Mouse (Mus musculus) hindbrain, embryonic 14.5 days (tissue): ENCODE data around the gene Gria2. TPM values are rescaled to one million over a fixed set of nuclear protein-coding genes. Genes with fewer than 3 reads are reported as not detected.

Experiments used
- ATAC-seq: fragments of 200-750 bp; cut with Nextera tagmentation; 2 replicates; pipeline ENCODE4 v1.8.0; 2017; ENCODE audit warnings: moderate number of reproducible peaks, mild to moderate bottlenecking, moderate TSS enrichment, moderate library complexity; ENCODE audit not compliant: low FRiP score
- DNase-seq: peaks from one replicate; pipeline ENCODE4 v3.0.0-alpha.2; 2015; ENCODE audit warnings: low spot score
- H3K27ac ChIP-seq: fragments of 300-500 bp; sonication (generic); 2 replicates; pipeline ENCODE4 v1.5.1; 2014; ENCODE audit warnings: mild to moderate bottlenecking, moderate library complexity
- H3K27me3 ChIP-seq: fragments of 300-500 bp; sonication (generic); 2 replicates; pipeline ENCODE4 v1.6.1; 2014; ENCODE audit warnings: mild to moderate bottlenecking, low read length, mixed read lengths; ENCODE audit not compliant: control insufficient read depth, insufficient read depth
- H3K36me3 ChIP-seq: fragments of 300-500 bp; sonication (generic); replicated peaks from 2 replicates; pipeline ENCODE4 v1.6.1; 2014; ENCODE audit not compliant: control insufficient read depth, insufficient read depth
- H3K4me1 ChIP-seq: fragments of 300-500 bp; sonication (generic); replicated peaks from 2 replicates; pipeline ENCODE4 v1.6.1; 2014; ENCODE audit warnings: antibody characterized with exemption, low read length, mixed read lengths; ENCODE audit not compliant: control insufficient read depth, insufficient read depth
- H3K4me2 ChIP-seq: fragments of 300-500 bp; sonication (generic); replicated peaks from 2 replicates; pipeline ENCODE4 v1.6.1; 2014; ENCODE audit warnings: mild to moderate bottlenecking, moderate library complexity
- H3K4me3 ChIP-seq: fragments of 300-500 bp; sonication (generic); replicated peaks from 2 replicates; pipeline ENCODE4 v1.5.1; 2014; ENCODE audit warnings: mild to moderate bottlenecking, low read length
- H3K9ac ChIP-seq: fragments of 300-500 bp; sonication (generic); 2 replicates; pipeline ENCODE4 v1.6.1; 2014
- H3K9me3 ChIP-seq: fragments of 300-500 bp; sonication (generic); 2 replicates; pipeline ENCODE4 v1.6.1; 2016; ENCODE audit warnings: low read length; ENCODE audit not compliant: control insufficient read depth
- WGBS: fragments of 180-500 bp; shearing (Covaris S2); extraction: QIAGEN DNeasy Blood & Tissue Kit; methylation state at CpG from one replicate; pipeline ENCODE4 v1.1.7; 2014; 5-methylcytosine and 5-hydroxymethylcytosine counted together
- polyA plus RNA-seq: library from polyadenylated mRNA; unstranded; fragments of >200 nt; fragmentation: Nextera tagmentation; extraction: Ambion mirVana; gene quantifications from 2 replicates; pipeline ENCODE4 v1.2.1, GENCODE M21; 2014

Gria2 gene
- polyA plus RNA-seq, 1 experiment from 2014 or later = 165 TPM

- Histone ChIP-seq H3K36me3 (no peaks in the 10 kb centered on the region), H3K4me3 (no peak overlapping the region), H3K4me2 (peak overlapping the region; percentile 64; the same call in 1 of the 2 replicates), H3K9me3 (no peaks in the 10 kb centered on the region), H3K9ac (no peak overlapping the region), H3K27me3 (no peaks in the 10 kb centered on the region), H3K27ac (peak overlapping the region; percentile 95), H3K4me1 (peaks cover 9% of the 10 kb centered on the region)
- 61% methylated on average over 1 of the region's 1 CpGs for WGBS
- no peak for ATAC-seq
- DNase-seq = peak; percentile 26
Measured at GRCm38 (mm10) chr3:80803811-80804210, 1.2 kb upstream of the Gria2 start.

- WGBS = 38% methylated on average over 8 of the region's 8 CpGs
Measured at GRCm38 (mm10) chr3:80803211-80803610, 576 bp upstream of the Gria2 start.

GRCm38 (mm10) chr3:80801827-80802310 lies 766 bp downstream of the Gria2 start:
- Histone ChIP-seq H3K9ac (peak overlapping the region; percentile 88), H3K4me1 (peaks cover 22% of the 10 kb centered on the region), H3K4me3 (peak overlapping the region; percentile 73), H3K27me3 (no peaks in the 10 kb centered on the region), H3K4me2 (peak overlapping the region; percentile 64), H3K9me3 (no peaks in the 10 kb centered on the region), H3K36me3 (no peaks in the 10 kb centered on the region), H3K27ac (peak overlapping the region; percentile 95)
- WGBS = 7% methylated on average over 6 of the region's 6 CpGs
- DNase-seq (peak; percentile 56), ATAC-seq (no peak)

More at GRCm38 (mm10) chr3:80803211-80803610, 576 bp upstream of the Gria2 start:
- Histone ChIP-seq H3K36me3 (no peaks in the 10 kb centered on the region), H3K4me2 (peak overlapping the region; percentile 64), H3K27me3 (no peaks in the 10 kb centered on the region), H3K9me3 (no peaks in the 10 kb centered on the region), H3K4me3 (peak overlapping the region; percentile 73), H3K27ac (peak overlapping the region; percentile 95), H3K4me1 (peaks cover 15% of the 10 kb centered on the region), H3K9ac (peak overlapping the region; percentile 88)
- ATAC-seq (no peak), DNase-seq (peak; percentile 58)

GRCm38 (mm10) chr3:80800995-80801826 lies 1.4 kb downstream of the Gria2 start:
- peak; percentile 73 for DNase-seq

GRCm38 (mm10) chr3:80800299-80800994 lies 2.2 kb downstream of the Gria2 start:
- WGBS = 2% methylated on average over 29 of the region's 29 CpGs
- peak overlapping the region; percentile 88 for H3K9ac ChIP-seq
- no peaks in the 10 kb centered on the region for H3K9me3 ChIP-seq
- peaks cover 4% of the 10 kb centered on the region for H3K36me3 ChIP-seq
- peak overlapping the region; percentile 64 for H3K4me2 ChIP-seq
- no peaks in the 10 kb centered on the region for H3K27me3 ChIP-seq
- peaks cover 25% of the 10 kb centered on the region for H3K4me1 ChIP-seq
- ATAC-seq (no peak; the same call in 1 of the 2 replicates), DNase-seq (peak; percentile 30)
- peak overlapping the region; percentile 73 for H3K4me3 ChIP-seq
- peak overlapping the region; percentile 95 for H3K27ac ChIP-seq

More at GRCm38 (mm10) chr3:80800995-80801826, 1.4 kb downstream of the Gria2 start:
- peak overlapping the region; percentile 64 for H3K4me2 ChIP-seq
- ATAC-seq = peak; percentile 56
- H3K27ac ChIP-seq = peak overlapping the region; percentile 95
- H3K36me3 ChIP-seq = no peaks in the 10 kb centered on the region
- H3K9ac ChIP-seq = peak overlapping the region; percentile 88
- no peaks in the 10 kb centered on the region for H3K27me3 ChIP-seq
- peaks cover 25% of the 10 kb centered on the region for H3K4me1 ChIP-seq
- 3% methylated on average over 33 of the region's 33 CpGs for WGBS
- H3K4me3 ChIP-seq = peak overlapping the region; percentile 73
- H3K9me3 ChIP-seq = no peaks in the 10 kb centered on the region

- ATAC-seq = no peak
- no peaks in the 10 kb centered on the region for H3K9me3 ChIP-seq
- H3K27me3 ChIP-seq = no peaks in the 10 kb centered on the region
- H3K4me3 ChIP-seq = peak overlapping the region; percentile 73
- 0 out of 2 replicates have a peak overlapping the region, but pooled peaks have one; percentile 28 for H3K9ac ChIP-seq
- WGBS = 73% methylated on average over 1 of the region's 1 CpGs
- peak overlapping the region; percentile 64 for H3K4me2 ChIP-seq
- peaks cover 7% of the 10 kb centered on the region for H3K36me3 ChIP-seq
- peaks cover 28% of the 10 kb centered on the region for H3K4me1 ChIP-seq
- H3K27ac ChIP-seq = no peak overlapping the region
- DNase-seq = no peak
Measured at GRCm38 (mm10) chr3:80797935-80798334, 4.7 kb downstream of the Gria2 start.

GRCm38 (mm10) chr3:80796764-80797163 lies 5.9 kb downstream of the Gria2 start:
- DNase-seq (no peak), ATAC-seq (no peak)
- H3K36me3 ChIP-seq = peaks cover 7% of the 10 kb centered on the region
- no peak overlapping the region for H3K27ac ChIP-seq
- H3K4me1 ChIP-seq = peaks cover 28% of the 10 kb centered on the region
- no peak overlapping the region for H3K9ac ChIP-seq
- no peak overlapping the region for H3K4me2 ChIP-seq
- no peak overlapping the region for H3K4me3 ChIP-seq
- H3K27me3 ChIP-seq = no peaks in the 10 kb centered on the region
- no peaks in the 10 kb centered on the region for H3K9me3 ChIP-seq

- H3K9me3 ChIP-seq = no peaks in the 10 kb centered on the region
- no peak overlapping the region for H3K27ac ChIP-seq
- ATAC-seq (no peak), DNase-seq (no peak)
- no peak overlapping the region for H3K9ac ChIP-seq
- no peak overlapping the region for H3K4me2 ChIP-seq
- H3K4me3 ChIP-seq = no peak overlapping the region
- no peaks in the 10 kb centered on the region for H3K27me3 ChIP-seq
- WGBS = 89% methylated on average over 2 of the region's 2 CpGs
- H3K36me3 ChIP-seq = peaks cover 7% of the 10 kb centered on the region
- H3K4me1 ChIP-seq = peaks cover 28% of the 10 kb centered on the region
Measured at GRCm38 (mm10) chr3:80795284-80795683, 7.4 kb downstream of the Gria2 start.

GRCm38 (mm10) chr3:80787116-80787744 lies 15.4 kb downstream of the Gria2 start:
- WGBS = 83% methylated on average over 3 of the region's 3 CpGs
- Histone ChIP-seq H3K4me3 (no peak overlapping the region), H3K4me2 (no peak overlapping the region), H3K27me3 (no peaks in the 10 kb centered on the region), H3K27ac (no peak overlapping the region), H3K4me1 (no peaks in the 10 kb centered on the region), H3K9ac (no peak overlapping the region), H3K9me3 (no peaks in the 10 kb centered on the region), H3K36me3 (no peaks in the 10 kb centered on the region; the same call in 1 of the 2 replicates)
- ATAC-seq (no peak), DNase-seq (no peak)
